Mouse (Mus musculus) left cerebral cortex, adult 8-10 months (tissue): ENCODE results near the gene Unc80. TPM values are rescaled to one million over a fixed set of nuclear protein-coding genes. Genes with fewer than 3 reads are reported as not detected.

Experiments used
- DNase-seq, 2 experiments: peaks; one replicate each; pipeline ENCODE4 v3.0.0; 2022; ENCODE audit warnings: low spot score in 2 of 2
- total RNA-seq, 4 experiments: library from RNA; stranded (reverse); gene quantifications; 2 replicates each; pipeline ENCODE4 v1.2.4; 2022

Unc80 gene
- 100 to 1,000 TPM; 219 to 291 (median 249) TPM for total RNA-seq

GRCm38 (mm10) chr1:66467821-66468703 is at the start of gene Unc80:
Unc80 (plus strand) TSS chr1:66468367.
- DNase-seq: peak; percentile 40 to 64

GRCm38 (mm10) chr1:66426073-66426472 is 42.1 kb upstream of the Unc80 start:
- no peak for DNase-seq

GRCm38 (mm10) chr1:66430962-66431361 is 37.2 kb upstream of the Unc80 start:
- DNase-seq: no peak

GRCm38 (mm10) chr1:66431472-66431871 is 36.7 kb upstream of the Unc80 start:
- DNase-seq: no peak

GRCm38 (mm10) chr1:66438069-66438468 is 30.1 kb upstream of the Unc80 start:
- DNase-seq: no peak

GRCm38 (mm10) chr1:66442922-66443321 is 25.2 kb upstream of the Unc80 start:
- DNase-seq: no peak

- DNase-seq: no peak
Measured at GRCm38 (mm10) chr1:66449471-66449870, 18.7 kb upstream of the Unc80 start.

GRCm38 (mm10) chr1:66456580-66456979 is 11.6 kb upstream of the Unc80 start:
- no peak for DNase-seq

- no peak for DNase-seq
Measured at GRCm38 (mm10) chr1:66457747-66458146, 10.4 kb upstream of the Unc80 start.

- no peak for DNase-seq
Measured at GRCm38 (mm10) chr1:66459394-66459793, 8.8 kb upstream of the Unc80 start.

GRCm38 (mm10) chr1:66460850-66461249 is 7.3 kb upstream of the Unc80 start:
- DNase-seq: no peak

GRCm38 (mm10) chr1:66468704-66469020 is 495 bp downstream of the Unc80 start:
- no peak for DNase-seq

- no peak for DNase-seq
Measured at GRCm38 (mm10) chr1:66482751-66483150, 14.6 kb downstream of the Unc80 start.

GRCm38 (mm10) chr1:66493064-66493463 is 24.9 kb downstream of the Unc80 start:
- no peak for DNase-seq

- DNase-seq: no peak
Measured at GRCm38 (mm10) chr1:66495310-66496012, 27.3 kb downstream of the Unc80 start.

- no peak for DNase-seq
Measured at GRCm38 (mm10) chr1:66550812-66551211, 82.6 kb downstream of the Unc80 start.

GRCm38 (mm10) chr1:66552396-66552966 is 84.3 kb downstream of the Unc80 start:
- DNase-seq: peak in 1 of 2 experiments; percentile 86

- DNase-seq: no peak
Measured at GRCm38 (mm10) chr1:66561636-66562270, 93.6 kb downstream of the Unc80 start.

GRCm38 (mm10) chr1:66562332-66562731 is 94.2 kb downstream of the Unc80 start:
- no peak for DNase-seq

- no peak for DNase-seq
Measured at GRCm38 (mm10) chr1:66569736-66570135, 101.6 kb downstream of the Unc80 start.

- DNase-seq: no peak
Measured at GRCm38 (mm10) chr1:66597163-66597788, 129.1 kb downstream of the Unc80 start.
